Mouse (Mus musculus): ENCODE measurements at regions not wholly inside any gene's neighbourhood (a gene's known extent, or its start where the extent isn't known, plus 50 kb on each side); places are given as distances from the start of the nearest gene placed in this dataset.

- TF ChIP-seq POLR2A (IDR thresholded peaks at IDR 0.05; ENCODE audit: extremely low read depth, insufficient read depth, low read length) (no peak), CTCF (IDR thresholded peaks at IDR 0.05; ENCODE audit: low read depth, low read length) (no peak)
Observed at GRCm38 (mm10) chr14:74516451-74516850, 124.2 kb upstream of the Htr2a start.
